Mouse (Mus musculus) megakaryocyte progenitor cell, adult 5-6 weeks (primary cell): Measurements from ENCODE around the gene Usp30. TPM values are rescaled to one million over a fixed set of nuclear protein-coding genes. Genes with fewer than 3 reads are reported as not detected.

Source experiments
- ATAC-seq: replicated peaks from 2 replicates; pipeline ENCODE4 v1.8.0; 2016; ENCODE audit warnings: mild to moderate bottlenecking, moderate TSS enrichment, inconsistent platforms; ENCODE audit not compliant: poor library complexity
- total RNA-seq, 2 experiments: library from RNA; stranded (forward) in 1 of 2; stranded (reverse) in 1 of 2; fragments of 157-497, 149-512 nt in 1 of 2; fragments of 200-1000 nt in 1 of 2; gene quantifications; 2 replicates each; pipeline versions ENCODE4 v1.2.3 to v1.2.4; 2015 to 2017

The Usp30 gene
- total RNA-seq, 2 experiments from 2014 or later = 7.7 to 8.6 TPM

- no peak for ATAC-seq
Measured at GRCm38 (mm10) chr5:114066601-114067000, 1.3 kb downstream of the Usp30 start.

DNA sequence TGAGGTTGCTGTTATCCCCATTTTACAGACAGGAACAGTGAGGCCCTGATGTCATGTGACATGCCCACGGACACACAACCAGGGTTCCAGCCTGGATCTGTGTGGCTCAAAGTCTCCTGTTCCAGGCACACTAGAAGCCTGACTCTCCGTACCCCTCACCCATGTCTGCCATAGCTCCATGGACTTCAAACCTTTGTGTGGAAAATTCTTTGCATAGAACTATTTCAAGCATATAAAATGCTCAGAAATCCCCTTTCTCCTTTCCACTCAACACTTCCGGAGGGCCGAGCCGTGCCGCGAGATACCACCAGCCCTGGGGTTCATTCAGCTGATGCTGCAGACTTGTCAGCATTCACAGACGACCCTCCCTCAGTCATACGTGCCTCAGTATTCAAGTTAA, 2.3 kb downstream of the Usp30 start:
- no peak for ATAC-seq

DNA sequence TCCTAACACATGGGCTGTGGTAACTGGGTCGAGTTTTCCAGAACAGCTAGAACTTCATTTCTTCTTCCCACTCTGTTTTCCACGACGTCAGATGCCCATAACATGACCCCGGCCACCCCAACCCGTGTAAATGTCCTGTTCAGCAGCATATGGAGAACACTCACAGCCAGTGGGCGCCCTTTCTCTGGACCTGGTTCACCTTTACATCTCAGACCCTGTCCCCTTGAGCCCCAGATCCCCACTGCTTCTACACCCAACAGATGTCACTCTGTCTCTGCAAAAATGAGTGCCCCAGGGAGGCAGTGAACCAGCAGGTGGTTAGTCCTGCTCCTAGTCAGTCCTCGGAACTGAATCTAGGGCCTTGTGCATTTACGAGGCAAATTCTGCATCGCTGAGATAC, 2.7 kb downstream of the Usp30 start:
- no peak for ATAC-seq

- ATAC-seq = no peak
Measured at GRCm38 (mm10) chr5:114070858-114071257, 5.6 kb downstream of the Usp30 start.

DNA sequence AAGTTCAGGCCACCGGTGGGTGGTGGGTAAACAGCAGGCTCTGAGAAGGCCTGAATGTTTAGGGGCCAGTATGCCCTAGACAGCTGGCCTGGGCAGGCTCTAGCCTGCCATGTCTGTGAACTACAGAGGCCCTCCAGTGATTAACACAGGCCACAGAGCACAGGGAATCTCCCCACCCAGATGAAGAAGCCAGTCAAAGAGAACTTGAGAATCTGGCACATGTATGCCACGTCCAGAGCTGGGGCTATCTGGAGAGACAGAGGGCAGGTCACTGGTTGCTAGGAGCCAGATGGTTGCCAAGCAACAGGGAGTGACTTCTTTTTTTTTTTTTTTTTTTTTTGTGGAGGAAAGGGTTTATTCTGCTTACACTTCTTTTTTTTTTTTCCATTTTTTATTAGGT, 7.0 kb downstream of the Usp30 start:
- no peak for ATAC-seq

- ATAC-seq = no peak
Measured at GRCm38 (mm10) chr5:114077009-114077408, 11.7 kb downstream of the Usp30 start.

GRCm38 (mm10) chr5:114085501-114085900, 20.2 kb downstream of the Usp30 start:
- no peak for ATAC-seq

DNA sequence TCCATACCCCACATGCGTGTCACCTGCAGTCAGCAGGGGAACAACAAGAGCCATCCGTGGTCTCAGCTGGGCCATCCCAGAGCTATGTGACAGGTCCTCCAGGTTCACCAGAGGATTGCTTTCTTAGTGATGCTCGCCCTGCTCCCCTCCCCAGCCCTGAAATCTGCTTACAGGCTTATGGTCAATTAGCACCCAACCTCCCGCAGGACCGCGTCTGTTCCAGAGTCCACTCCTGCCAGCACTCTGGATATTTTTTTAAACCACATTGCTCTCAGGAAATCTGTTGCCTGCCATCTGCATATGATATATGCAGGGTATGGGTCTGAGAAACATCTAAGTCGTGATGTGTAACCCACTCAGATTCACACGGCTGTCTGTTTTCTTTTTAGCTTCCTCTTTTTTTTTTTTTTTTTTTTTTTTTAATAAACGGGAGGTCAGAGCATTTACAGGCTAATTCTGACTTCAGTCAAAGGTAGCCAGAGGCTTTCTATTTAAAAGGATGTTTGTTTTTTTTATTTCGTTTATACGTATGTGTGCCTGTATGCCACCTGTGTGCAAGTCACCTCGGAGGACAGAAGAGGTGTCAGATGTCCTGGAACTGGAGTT, 22.7 kb downstream of the Usp30 start:
- no peak for ATAC-seq

- no peak for ATAC-seq
Measured at GRCm38 (mm10) chr5:114090421-114091013, 25.3 kb downstream of the Usp30 start.

GRCm38 (mm10) chr5:114091057-114091807, 26.0 kb downstream of the Usp30 start, which contains the start of gene Svop:
Gene Svop (minus strand): TSS chr5:114091570.
- ATAC-seq = peak; percentile 98

DNA sequence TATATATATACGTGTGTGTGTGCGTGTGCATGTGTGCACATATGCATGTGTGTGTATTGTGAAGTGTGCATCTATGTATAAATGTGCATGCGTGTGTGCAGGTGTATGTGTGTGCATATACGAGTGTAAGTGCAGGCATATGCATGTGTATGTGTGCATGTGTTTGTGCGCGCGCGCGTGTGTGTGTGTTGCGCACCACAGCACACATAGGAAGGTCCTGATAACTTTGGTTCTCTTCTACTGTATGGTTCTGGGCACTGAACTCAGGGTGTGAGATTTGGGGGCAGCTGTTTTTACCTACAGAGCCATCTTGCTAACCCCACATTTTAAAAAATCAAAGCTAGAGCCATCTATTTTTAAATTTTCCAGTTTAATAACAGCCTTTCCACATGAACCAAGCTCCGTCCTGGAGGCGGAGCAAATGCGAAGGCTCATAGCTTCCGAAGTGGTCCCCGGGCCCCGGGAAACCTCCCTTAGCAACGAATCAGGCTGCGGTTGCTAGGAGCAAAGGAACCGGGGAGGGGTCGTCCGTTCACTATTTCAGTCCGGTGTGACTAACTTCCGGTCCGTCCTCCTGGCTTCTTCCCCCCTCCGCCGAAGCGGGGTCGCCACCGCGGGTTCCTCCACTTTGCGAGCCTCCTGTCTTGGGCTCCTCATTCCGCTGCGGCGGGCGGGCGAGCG, 34.6 kb downstream of the Usp30 start:
- peak; percentile 99 for ATAC-seq

DNA sequence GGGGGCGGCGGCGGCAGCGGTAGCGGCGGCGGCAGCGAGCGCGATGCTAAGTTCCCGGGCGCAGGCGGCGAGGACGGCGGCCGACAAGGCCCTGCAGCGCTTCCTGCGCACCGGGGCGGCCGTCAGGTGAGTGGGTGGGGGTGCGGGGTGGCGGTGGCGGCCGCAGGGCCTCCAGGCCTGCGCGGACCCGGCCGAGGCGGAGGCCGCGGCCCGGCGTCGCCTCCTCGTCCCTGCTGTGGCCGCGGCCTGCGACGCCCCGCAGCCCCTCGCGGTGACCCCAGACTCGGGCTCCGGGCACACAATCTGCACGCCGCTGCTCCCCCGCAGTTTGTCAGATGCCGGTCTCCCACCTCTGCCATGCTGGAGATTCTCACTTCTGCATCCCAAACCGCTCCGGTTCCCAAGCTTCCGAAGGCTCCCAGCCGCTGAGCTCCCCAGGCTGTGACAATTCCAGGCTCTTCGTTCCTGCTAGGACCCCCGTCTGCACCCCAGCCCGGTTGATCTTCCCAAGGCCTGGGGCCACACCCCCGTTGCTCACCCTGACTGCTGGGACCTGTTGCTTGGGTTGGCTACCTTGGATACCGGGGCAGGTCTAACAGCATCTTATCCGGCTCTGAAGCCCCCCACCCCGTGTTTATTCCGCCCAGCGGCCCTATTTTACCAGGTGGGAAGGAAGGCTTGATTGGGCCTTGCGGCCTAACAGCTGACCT, 35.3 kb downstream of the Usp30 start:
- no peak; the same call in 1 of the 2 replicates for ATAC-seq

GRCm38 (mm10) chr5:114101873-114102272, 36.6 kb downstream of the Usp30 start:
- ATAC-seq = no peak

DNA sequence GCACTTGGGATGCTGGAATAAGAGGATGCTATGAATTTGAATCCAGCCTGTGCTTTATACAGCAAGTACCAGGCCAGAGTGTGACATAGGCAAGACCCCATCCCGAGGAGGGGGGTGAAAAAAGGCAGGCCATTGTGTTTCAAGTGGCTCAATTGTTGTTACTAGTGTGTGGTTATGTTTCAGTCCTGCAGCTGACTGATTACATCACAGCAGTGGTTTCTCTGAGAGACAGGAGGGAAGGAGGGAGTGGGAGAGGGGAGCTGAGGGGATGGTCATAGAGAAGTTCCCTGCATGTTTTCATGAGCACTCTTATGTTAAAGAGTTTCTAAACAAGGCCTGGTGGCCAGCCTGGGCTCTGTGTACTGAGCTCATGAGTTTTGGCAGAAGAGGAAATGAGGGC, 37.5 kb downstream of the Usp30 start:
- no peak for ATAC-seq

DNA sequence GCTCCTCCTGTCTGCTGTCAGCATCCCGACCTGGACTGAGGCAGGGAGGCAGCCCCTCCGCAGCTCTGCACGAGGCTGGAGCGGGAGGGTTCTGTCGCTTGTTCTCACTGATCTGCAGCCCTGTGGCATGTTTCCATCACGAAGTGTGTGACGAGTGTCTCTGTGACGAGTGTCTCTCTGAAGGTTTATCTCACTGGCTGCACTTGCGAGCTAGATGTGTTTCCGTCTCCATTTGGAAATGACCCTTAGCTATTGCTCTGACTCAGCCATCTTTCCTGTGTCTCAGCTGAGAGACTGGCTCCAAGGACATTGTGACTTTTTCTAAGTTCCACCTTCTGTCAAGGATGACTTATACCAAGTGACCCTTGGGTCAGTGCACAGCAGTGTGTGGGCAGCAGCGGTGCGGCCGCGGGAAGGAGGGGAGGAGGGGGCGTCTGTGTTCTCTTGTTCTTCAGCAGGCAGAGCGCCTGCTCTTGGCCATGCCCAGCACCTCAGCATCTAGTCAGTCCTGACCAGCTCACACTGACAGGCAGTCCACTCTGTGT, 41.2 kb downstream of the Usp30 start:
- ATAC-seq = no peak

DNA sequence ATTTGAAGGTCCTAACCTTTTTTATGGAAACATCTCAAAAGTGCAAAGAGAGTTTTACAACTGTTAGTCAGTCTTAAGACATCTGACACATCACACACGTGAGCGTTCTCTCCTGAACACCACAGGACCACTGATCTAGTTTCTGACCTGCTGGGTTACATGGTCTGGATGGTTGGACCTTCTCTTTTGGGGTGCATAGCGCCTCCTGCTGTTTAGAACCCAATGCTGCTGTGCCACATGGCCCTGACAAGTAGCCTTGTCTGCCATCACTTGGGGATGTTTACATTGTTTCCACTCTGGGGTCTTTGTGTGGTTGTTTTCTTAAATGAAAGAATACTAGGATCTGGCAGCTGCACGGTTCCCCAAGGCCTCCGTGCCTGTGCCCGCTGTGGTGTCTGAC, 48.1 kb downstream of the Usp30 start:
- ATAC-seq = no peak; the same call in 1 of the 2 replicates

GRCm38 (mm10) chr5:114115030-114115429, 49.8 kb downstream of the Usp30 start:
- ATAC-seq = peak; percentile 57; the same call in 1 of the 2 replicates

- no peak for ATAC-seq
Measured at GRCm38 (mm10) chr5:114116586-114116985, 51.3 kb downstream of the Usp30 start.

DNA sequence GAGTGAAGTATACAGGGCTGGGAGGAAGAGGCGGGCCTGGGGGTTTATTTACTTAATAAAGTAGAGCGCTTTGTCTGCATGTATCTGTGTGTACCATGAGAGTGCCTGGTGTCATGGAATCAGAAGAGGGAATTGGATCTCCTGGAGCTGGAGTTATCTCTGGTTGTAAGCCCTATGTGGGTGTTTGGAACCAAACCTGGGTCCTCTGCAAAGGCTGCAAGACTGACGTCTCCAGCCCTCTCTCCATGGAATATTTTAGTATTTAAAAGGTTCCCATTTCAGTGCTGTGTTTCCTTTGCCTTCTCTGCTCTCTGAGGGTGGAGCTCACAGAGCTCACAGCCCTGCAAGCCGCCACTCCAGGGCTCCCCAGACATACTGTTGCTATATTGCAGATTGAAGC, 54.5 kb downstream of the Usp30 start:
- ATAC-seq = no peak

DNA sequence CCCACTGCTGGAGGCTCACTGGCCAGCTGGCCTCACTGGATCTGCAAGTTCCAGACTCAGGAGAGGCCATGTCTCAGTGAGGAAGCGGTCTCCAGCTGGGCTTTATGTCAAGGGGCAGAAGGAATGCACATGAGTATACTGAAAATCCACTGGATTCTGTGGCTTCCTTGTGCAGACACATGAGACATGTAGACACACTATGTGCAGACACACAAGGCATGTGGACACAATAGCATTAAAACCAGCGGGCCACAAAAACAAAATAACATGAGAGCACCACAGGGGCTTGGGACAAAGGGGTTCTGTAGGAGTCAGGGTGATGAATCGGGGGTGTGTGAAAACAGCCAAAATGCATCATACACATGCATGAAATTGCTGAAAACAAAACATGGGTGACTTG, 60.7 kb downstream of the Usp30 start:
- no peak for ATAC-seq
